Mouse (Mus musculus) spleen, adult 18-20 months (tissue): ENCODE results near the gene Htr6.

Source experiments
- DNase-seq, 2 experiments: peaks; one replicate each; pipeline ENCODE4 v3.0.0; 2022; ENCODE audit warnings: mixed read lengths in 2 of 2

The Htr6 gene

GRCm38 (mm10) chr4:139086984-139087383 is 11.6 kb upstream of the Htr6 start:
- DNase-seq = no peak

GRCm38 (mm10) chr4:139086037-139086436 is 10.7 kb upstream of the Htr6 start:
- peak; percentile 42 to 82 for DNase-seq

GRCm38 (mm10) chr4:139085337-139085736 is 10.0 kb upstream of the Htr6 start:
- no peak for DNase-seq

GRCm38 (mm10) chr4:139082790-139083564 is 7.6 kb upstream of the Htr6 start:
- DNase-seq = no peak

GRCm38 (mm10) chr4:139081270-139081931 is 6.0 kb upstream of the Htr6 start:
- DNase-seq = no peak

GRCm38 (mm10) chr4:139080259-139080658 is 4.9 kb upstream of the Htr6 start:
- no peak for DNase-seq

GRCm38 (mm10) chr4:139079439-139079838 is 4.1 kb upstream of the Htr6 start:
- DNase-seq = no peak

GRCm38 (mm10) chr4:139078726-139079125 is 3.4 kb upstream of the Htr6 start:
- no peak for DNase-seq

- DNase-seq = no peak
Observed at GRCm38 (mm10) chr4:139078313-139078712, 2.9 kb upstream of the Htr6 start.

GRCm38 (mm10) chr4:139075915-139076314 is 545 bp upstream of the Htr6 start:
- no peak for DNase-seq

GRCm38 (mm10) chr4:139074060-139074459 is 1.3 kb downstream of the Htr6 start:
- no peak for DNase-seq

- DNase-seq = no peak
Observed at GRCm38 (mm10) chr4:139068287-139068686, 7.1 kb downstream of the Htr6 start.

- no peak for DNase-seq
Observed at GRCm38 (mm10) chr4:139064831-139065230, 10.5 kb downstream of the Htr6 start.

- no peak for DNase-seq
Observed at GRCm38 (mm10) chr4:139059569-139059968, 15.8 kb downstream of the Htr6 start.

GRCm38 (mm10) chr4:139058029-139058428 is 17.3 kb downstream of the Htr6 start:
- DNase-seq = no peak

GRCm38 (mm10) chr4:139057291-139057690 is 18.1 kb downstream of the Htr6 start:
- DNase-seq = no peak

GRCm38 (mm10) chr4:139055744-139056143 is 19.6 kb downstream of the Htr6 start:
- no peak for DNase-seq

- DNase-seq = no peak
Observed at GRCm38 (mm10) chr4:139055336-139055735, 20.0 kb downstream of the Htr6 start.

- DNase-seq = no peak
Observed at GRCm38 (mm10) chr4:139054300-139054923, 21.0 kb downstream of the Htr6 start.

- DNase-seq = no peak
Observed at GRCm38 (mm10) chr4:139053391-139053790, 22.0 kb downstream of the Htr6 start.

- DNase-seq = no peak
Observed at GRCm38 (mm10) chr4:139052796-139053195, 22.6 kb downstream of the Htr6 start.

GRCm38 (mm10) chr4:139048518-139048917 is 26.9 kb downstream of the Htr6 start:
- no peak for DNase-seq

- no peak for DNase-seq
Observed at GRCm38 (mm10) chr4:139046354-139046753, 29.0 kb downstream of the Htr6 start.

- no peak for DNase-seq
Observed at GRCm38 (mm10) chr4:139044566-139044965, 30.8 kb downstream of the Htr6 start.
